Mouse (Mus musculus) embryonic facial prominence, embryonic 12.5 days (tissue): ENCODE data around the gene Psmb8. TPM values are rescaled to one million over a fixed set of nuclear protein-coding genes. Genes with fewer than 3 reads are reported as not detected.

Experiments used
- ATAC-seq: fragments of 200-750 bp; cut with Nextera tagmentation; 2 replicates; pipeline ENCODE4 v1.8.0; 2017; ENCODE audit not compliant: insufficient number of reproducible peaks, insufficient read depth, low FRiP score, low TSS enrichment
- H3K27ac ChIP-seq: fragments of 300-500 bp; sonication (generic); 2 replicates; pipeline ENCODE4 v1.5.1; 2016; ENCODE audit warnings: mild to moderate bottlenecking
- H3K27me3 ChIP-seq: fragments of 300-500 bp; sonication (generic); 2 replicates; pipeline ENCODE4 v1.6.1; 2016; ENCODE audit warnings: mild to moderate bottlenecking, moderate library complexity
- H3K36me3 ChIP-seq: fragments of 300-500 bp; sonication (generic); 2 replicates; pipeline ENCODE4 v1.6.1; 2016; ENCODE audit warnings: mild to moderate bottlenecking
- H3K4me1 ChIP-seq: fragments of 300-500 bp; sonication (generic); 2 replicates; pipeline ENCODE4 v1.6.1; 2016
- H3K4me2 ChIP-seq: fragments of 300-500 bp; sonication (generic); replicated peaks from 2 replicates; pipeline ENCODE4 v1.6.1; 2016; ENCODE audit warnings: mild to moderate bottlenecking, moderate library complexity
- H3K4me3 ChIP-seq: fragments of 300-500 bp; sonication (generic); 2 replicates; pipeline ENCODE4 v1.5.1; 2016; ENCODE audit warnings: mild to moderate bottlenecking
- H3K9ac ChIP-seq: fragments of 300-500 bp; sonication (generic); 2 replicates; pipeline ENCODE4 v1.6.1; 2016; ENCODE audit warnings: mild to moderate bottlenecking, moderate library complexity
- H3K9me3 ChIP-seq: fragments of 300-500 bp; sonication (generic); 2 replicates; pipeline ENCODE4 v1.6.1; 2016; ENCODE audit warnings: mild to moderate bottlenecking, moderate library complexity
- WGBS: fragments of 180-500 bp; shearing (Covaris S2); methylation state at CpG from one replicate; pipeline ENCODE4 v1.1.7; 2016; 5-methylcytosine and 5-hydroxymethylcytosine counted together
- polyA plus RNA-seq: library from polyadenylated mRNA; unstranded; fragments of >200 nt; fragmentation: Nextera tagmentation; extraction: Ambion mirVana; gene quantifications from 2 replicates; pipeline ENCODE4 v1.2.1, GENCODE M21; 2016

Gene Psmb8
- polyA plus RNA-seq, 1 experiment from 2014 or later = 3.5 TPM

- Histone ChIP-seq H3K27ac (no peak overlapping the region), H3K9ac (peak overlapping the region; percentile 57), H3K4me1 (0 out of 2 replicates have a peak, but pooled peaks cover 6% of the 10 kb centered on the region), H3K36me3 (no peaks in the 10 kb centered on the region), H3K27me3 (peaks cover 71% of the 10 kb centered on the region), H3K9me3 (no peaks in the 10 kb centered on the region), H3K4me2 (peak overlapping the region; percentile 83), H3K4me3 (peak overlapping the region; percentile 62)
- 12% methylated on average over 18 of the region's 18 CpGs for WGBS
- ATAC-seq = no peak
Observed at GRCm38 (mm10) chr17:34205021-34205745, 7.7 kb downstream of the Psmb8 start.

- Histone ChIP-seq H3K9me3 (no peaks in the 10 kb centered on the region), H3K27ac (no peak overlapping the region), H3K27me3 (peaks cover 71% of the 10 kb centered on the region), H3K4me2 (no peak overlapping the region), H3K36me3 (no peaks in the 10 kb centered on the region), H3K4me1 (0 out of 2 replicates have a peak, but pooled peaks cover 6% of the 10 kb centered on the region), H3K9ac (no peak overlapping the region), H3K4me3 (peak overlapping the region; percentile 62)
- 15% methylated on average over 9 of the region's 9 CpGs for WGBS
- ATAC-seq = no peak
Observed at GRCm38 (mm10) chr17:34205746-34206176, 8.2 kb downstream of the Psmb8 start.

- Histone ChIP-seq H3K9me3 (no peaks in the 10 kb centered on the region), H3K27ac (no peak overlapping the region), H3K4me2 (no peak overlapping the region), H3K4me1 (0 out of 2 replicates have a peak, but pooled peaks cover 6% of the 10 kb centered on the region), H3K36me3 (no peaks in the 10 kb centered on the region), H3K4me3 (no peak overlapping the region), H3K9ac (no peak overlapping the region), H3K27me3 (peaks cover 73% of the 10 kb centered on the region)
- ATAC-seq = no peak
- 90% methylated on average over 5 of the region's 5 CpGs for WGBS
Observed at GRCm38 (mm10) chr17:34206731-34207130, 9.2 kb downstream of the Psmb8 start.

- ATAC-seq = no peak
- H3K4me3 ChIP-seq = no peak overlapping the region
- WGBS = 55% methylated on average over 3 of the region's 3 CpGs
- H3K9me3 ChIP-seq = no peaks in the 10 kb centered on the region
- no peak overlapping the region for H3K9ac ChIP-seq
- H3K4me2 ChIP-seq = no peak overlapping the region
- no peak overlapping the region for H3K27ac ChIP-seq
- H3K36me3 ChIP-seq = no peaks in the 10 kb centered on the region
- H3K4me1 ChIP-seq = 0 out of 2 replicates have a peak, but pooled peaks cover 6% of the 10 kb centered on the region
- peaks cover 80% of the 10 kb centered on the region for H3K27me3 ChIP-seq
Observed at GRCm38 (mm10) chr17:34207456-34207855, 9.9 kb downstream of the Psmb8 start.

- ATAC-seq = no peak
- Histone ChIP-seq H3K36me3 (no peaks in the 10 kb centered on the region), H3K4me2 (no peak overlapping the region), H3K27ac (no peak overlapping the region), H3K27me3 (peaks cover 83% of the 10 kb centered on the region), H3K4me1 (0 out of 2 replicates have a peak, but pooled peaks cover 6% of the 10 kb centered on the region), H3K9me3 (no peaks in the 10 kb centered on the region), H3K9ac (no peak overlapping the region), H3K4me3 (no peak overlapping the region)
- WGBS = 97% methylated on average over 9 of the region's 9 CpGs
Observed at GRCm38 (mm10) chr17:34207866-34208265, 10.3 kb downstream of the Psmb8 start.

- Histone ChIP-seq H3K27me3 (peaks cover 81% of the 10 kb centered on the region), H3K36me3 (no peaks in the 10 kb centered on the region), H3K27ac (no peak overlapping the region), H3K9ac (no peak overlapping the region), H3K4me3 (no peak overlapping the region), H3K4me1 (0 out of 2 replicates have a peak, but pooled peaks cover 6% of the 10 kb centered on the region), H3K4me2 (no peak overlapping the region), H3K9me3 (no peaks in the 10 kb centered on the region)
- WGBS = 18% methylated on average over 10 of the region's 10 CpGs
- no peak for ATAC-seq
Observed at GRCm38 (mm10) chr17:34208421-34208820, 10.9 kb downstream of the Psmb8 start.

GRCm38 (mm10) chr17:34209680-34210079, 12.2 kb downstream of the Psmb8 start:
- no peak overlapping the region for H3K4me3 ChIP-seq
- no peak for ATAC-seq
- 0 out of 2 replicates have a peak, but pooled peaks cover 6% of the 10 kb centered on the region for H3K4me1 ChIP-seq
- H3K9me3 ChIP-seq = no peaks in the 10 kb centered on the region
- H3K9ac ChIP-seq = no peak overlapping the region
- no peak overlapping the region for H3K27ac ChIP-seq
- 27% methylated on average over 3 of the region's 3 CpGs for WGBS
- H3K36me3 ChIP-seq = no peaks in the 10 kb centered on the region
- peaks cover 84% of the 10 kb centered on the region for H3K27me3 ChIP-seq
- H3K4me2 ChIP-seq = no peak overlapping the region

- H3K4me2 ChIP-seq = no peak overlapping the region
- H3K27me3 ChIP-seq = peaks cover 83% of the 10 kb centered on the region
- no peak overlapping the region for H3K27ac ChIP-seq
- no peak overlapping the region for H3K4me3 ChIP-seq
- no peak overlapping the region for H3K9ac ChIP-seq
- WGBS = 76% methylated on average over 3 of the region's 3 CpGs
- no peak for ATAC-seq
- no peaks in the 10 kb centered on the region for H3K4me1 ChIP-seq
- no peaks in the 10 kb centered on the region for H3K36me3 ChIP-seq
- no peaks in the 10 kb centered on the region for H3K9me3 ChIP-seq
Observed at GRCm38 (mm10) chr17:34210599-34210998, 13.1 kb downstream of the Psmb8 start.

- 20% methylated on average over 23 of the region's 23 CpGs for WGBS
- Histone ChIP-seq H3K27me3 (peaks cover 70% of the 10 kb centered on the region), H3K9ac (no peak overlapping the region), H3K9me3 (no peaks in the 10 kb centered on the region), H3K36me3 (no peaks in the 10 kb centered on the region), H3K4me2 (no peak overlapping the region), H3K4me3 (no peak overlapping the region), H3K4me1 (no peaks in the 10 kb centered on the region), H3K27ac (no peak overlapping the region)
- ATAC-seq = no peak
Observed at GRCm38 (mm10) chr17:34211746-34212365, 14.3 kb downstream of the Psmb8 start.

- Histone ChIP-seq H3K27ac (no peak overlapping the region), H3K4me2 (no peak overlapping the region), H3K27me3 (peaks cover 55% of the 10 kb centered on the region), H3K9ac (no peak overlapping the region), H3K36me3 (no peaks in the 10 kb centered on the region), H3K9me3 (peaks cover 4% of the 10 kb centered on the region; the same call in 1 of the 2 replicates), H3K4me1 (no peaks in the 10 kb centered on the region), H3K4me3 (no peak overlapping the region)
- 42% methylated on average over 21 of the region's 21 CpGs for WGBS
- ATAC-seq = no peak
Observed at GRCm38 (mm10) chr17:34213936-34214335, 16.4 kb downstream of the Psmb8 start.

- Histone ChIP-seq H3K4me3 (no peak overlapping the region), H3K9me3 (peaks cover 4% of the 10 kb centered on the region; the same call in 1 of the 2 replicates), H3K36me3 (no peaks in the 10 kb centered on the region), H3K4me1 (no peaks in the 10 kb centered on the region), H3K9ac (no peak overlapping the region), H3K27me3 (peaks cover 52% of the 10 kb centered on the region), H3K4me2 (no peak overlapping the region), H3K27ac (no peak overlapping the region)
- no peak for ATAC-seq
- WGBS = 80% methylated on average over 12 of the region's 12 CpGs
Observed at GRCm38 (mm10) chr17:34215176-34215575, 17.7 kb downstream of the Psmb8 start.
